12 mouse cellular contexts compared by ENCODE assay signal in the genomic region with DNA sequence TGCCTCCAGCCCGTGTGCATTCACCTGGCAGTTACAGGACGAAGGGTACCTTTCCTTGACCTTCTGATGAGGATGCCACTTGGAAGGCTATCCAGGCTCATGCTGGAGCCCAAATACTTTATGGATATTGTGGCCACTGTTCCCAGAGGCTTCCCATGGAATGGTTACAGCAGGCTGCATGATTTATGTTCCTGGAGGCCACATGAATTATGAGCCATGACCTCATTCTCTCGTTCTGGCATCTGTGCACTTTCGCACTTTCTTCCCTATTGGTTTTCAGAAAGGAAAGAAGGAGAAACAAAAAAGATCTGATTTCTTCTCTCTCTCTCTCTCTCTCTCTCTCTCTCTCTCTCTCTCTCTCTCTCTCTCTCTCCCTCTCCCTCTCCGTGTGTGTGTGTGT.
DNase-seq lines count a peak whose midpoint lies in the region; ATAC-seq and TF ChIP-seq lines count a peak whose summit lies in the region.
"Had no signal": no experiment of that assay in that cellular context is flagged by ENCODE, and none has a peak within 500 bp of the region (broad histone marks: within the 10 kb centered on the region; RNA-seq: fewer than 3 reads in every experiment).

No protein-coding gene starts in this region.

- TF ChIP-seq EP300 in heart, adult 2 months (IDR thresholded peaks at IDR 0.05; ENCODE audit: insufficient read depth, low read depth, low read length): no peak

- H3K4me2 ChIP-seq in lung, embryonic 14.5 days: no peak overlapping the region
- no peak overlapping the region for H3K4me2 ChIP-seq in midbrain, embryonic 16.5 days (ENCODE audit: low read length)
- H3K4me2 ChIP-seq: stomach, embryonic 15.5 days had no signal

- WGBS in lung, embryonic 14.5 days: 51% methylated on average over 5 of the region's 5 CpGs
- WGBS in lung, adult 2 months: 64% methylated on average over 5 of the region's 5 CpGs
- WGBS in midbrain, embryonic 16.5 days: 65% methylated on average over 5 of the region's 5 CpGs
- WGBS in heart, adult 2 months: 66% methylated on average over 5 of the region's 5 CpGs

- no peaks in the 10 kb centered on the region for H3K79me2 ChIP-seq in heart, adult 2 months (replicated peaks; ENCODE audit: control insufficient read depth, insufficient read depth, low read length)

- no peak overlapping the region for H3K9ac ChIP-seq in lung, embryonic 14.5 days
- no peak overlapping the region for H3K9ac ChIP-seq in midbrain, embryonic 16.5 days (ENCODE audit: low read depth, low read length)
- H3K9ac ChIP-seq in heart, adult 2 months (ENCODE audit: low read depth, low read length): no peak overlapping the region
- H3K9ac ChIP-seq: stomach, embryonic 15.5 days had no signal

- TF ChIP-seq CTCF in lung, embryonic 14.5 days (IDR thresholded peaks at IDR 0.05; ENCODE audit: low read depth): no peak
- no peak for TF ChIP-seq CTCF in lung, adult 2 months (IDR thresholded peaks at IDR 0.05; ENCODE audit: insufficient read depth, low read length)
- no peak for TF ChIP-seq CTCF in heart, adult 2 months (IDR thresholded peaks at IDR 0.05)

- H3K9me3 ChIP-seq in lung, embryonic 14.5 days (ENCODE audit: low read depth, low read length): no peaks in the 10 kb centered on the region
- no peaks in the 10 kb centered on the region for H3K9me3 ChIP-seq in midbrain, embryonic 16.5 days (replicated peaks; ENCODE audit: control insufficient read depth, low read length, poor library complexity, severe bottlenecking)
- H3K9me3 ChIP-seq: stomach, embryonic 15.5 days had no signal

- H3K27ac ChIP-seq in lung, embryonic 14.5 days (ENCODE audit: low read depth): no peak overlapping the region
- H3K27ac ChIP-seq in midbrain, embryonic 16.5 days (ENCODE audit: low read length): 0 out of 2 replicates have a peak overlapping the region, but pooled peaks have one; percentile 43
- no peak overlapping the region for H3K27ac ChIP-seq in heart, adult 2 months
- H3K27ac ChIP-seq: stomach, embryonic 15.5 days had no signal

- H3K4me3 ChIP-seq in lung, embryonic 14.5 days (ENCODE audit: low read depth, low read length): no peak overlapping the region
- no peak overlapping the region for H3K4me3 ChIP-seq in lung, adult 2 months (replicated peaks; ENCODE audit: extremely low read depth, low read depth, low read length)
- H3K4me3 ChIP-seq in midbrain, embryonic 16.5 days (ENCODE audit: low read depth, low read length): no peak overlapping the region
- H3K4me3 ChIP-seq in heart, adult 2 months: no peak overlapping the region
- H3K4me3 ChIP-seq: stomach, embryonic 15.5 days had no signal

- no peak for ATAC-seq in lung, embryonic 14.5 days (ENCODE audit: insufficient read depth)
- ATAC-seq in midbrain, embryonic 16.5 days: no peak

- H3K36me3 ChIP-seq in lung, embryonic 14.5 days (ENCODE audit: insufficient read depth): no peaks in the 10 kb centered on the region
- no peaks in the 10 kb centered on the region for H3K36me3 ChIP-seq in midbrain, embryonic 16.5 days (ENCODE audit: control insufficient read depth, insufficient read depth, low read length)
- H3K36me3 ChIP-seq in heart, adult 2 months (ENCODE audit: control insufficient read depth, insufficient read depth, low read length): no peaks in the 10 kb centered on the region
- H3K36me3 ChIP-seq: stomach, embryonic 15.5 days had no signal

- peak; percentile 52 for DNase-seq in embryo, embryonic 11 days
- no peak for DNase-seq in embryo, embryonic 10 days (ENCODE audit: low spot score)
- peak; percentile 32 for DNase-seq in lung, embryonic 14.5 days
- DNase-seq in lung, adult 2 months: no peak
- DNase-seq in forelimb bud, embryonic 11.5 days (ENCODE audit: low read depth, low spot score): peak; percentile 49
- no peak for DNase-seq in right cerebral cortex, adult 18-20 months
- DNase-seq in heart, adult 2 months: no peak
- DNase-seq: cerebellum, postnatal 14 days; left cerebral cortex, postnatal 4 days; lung, postnatal 4 days had no signal

- no peaks in the 10 kb centered on the region for H3K4me1 ChIP-seq in lung, embryonic 14.5 days (ENCODE audit: insufficient read depth)
- no peaks in the 10 kb centered on the region for H3K4me1 ChIP-seq in lung, adult 2 months (ENCODE audit: control insufficient read depth, insufficient read depth, low read length)
- H3K4me1 ChIP-seq in midbrain, embryonic 16.5 days (ENCODE audit: control insufficient read depth, insufficient read depth, low read length): peaks cover 37% of the 10 kb centered on the region
- H3K4me1 ChIP-seq in heart, adult 2 months (ENCODE audit: control insufficient read depth, insufficient read depth, low read length): peaks cover 2% of the 10 kb centered on the region

- H3K27me3 ChIP-seq in lung, embryonic 14.5 days (ENCODE audit: insufficient read depth, low read length): no peaks in the 10 kb centered on the region
- H3K27me3 ChIP-seq in midbrain, embryonic 16.5 days (ENCODE audit: control insufficient read depth, insufficient read depth, low read depth, low read length): no peaks in the 10 kb centered on the region
- no peaks in the 10 kb centered on the region for H3K27me3 ChIP-seq in heart, adult 2 months (ENCODE audit: control insufficient read depth, insufficient read depth, low read length)
- H3K27me3 ChIP-seq: stomach, embryonic 15.5 days had no signal

- intact Hi-C loops in heart, adult 2 months (cut with DNase I): no loop called here

- TF ChIP-seq POLR2A in lung, adult 2 months (IDR thresholded peaks at IDR 0.05; ENCODE audit: borderline replicate concordance, extremely low read depth, low read depth, low read length): no peak
- TF ChIP-seq POLR2A in heart, adult 2 months (IDR thresholded peaks at IDR 0.05; ENCODE audit: insufficient read depth, low read depth, low read length): no peak

Comparison
In these comparisons a context has a peak if more than half of its experiments do, and no peak if none do; other contexts are left out.
1. DNase-seq: peak in embryo, embryonic 11 days (single experiment), lung, embryonic 14.5 days (single experiment) and forelimb bud, embryonic 11.5 days (single experiment); none in embryo, embryonic 10 days (single experiment), lung, adult 2 months (single experiment), right cerebral cortex, adult 18-20 months (single experiment) and heart, adult 2 months (0 of 2).